Mouse (Mus musculus) WW6 (cell line): ENCODE measurements around the gene Fam196b.

Experiments
- DNase-seq: peaks from one replicate; pipeline ENCODE4 v3.0.0-alpha.2; 2013; ENCODE audit warnings: low read depth, low spot score

Fam196b gene

DNA sequence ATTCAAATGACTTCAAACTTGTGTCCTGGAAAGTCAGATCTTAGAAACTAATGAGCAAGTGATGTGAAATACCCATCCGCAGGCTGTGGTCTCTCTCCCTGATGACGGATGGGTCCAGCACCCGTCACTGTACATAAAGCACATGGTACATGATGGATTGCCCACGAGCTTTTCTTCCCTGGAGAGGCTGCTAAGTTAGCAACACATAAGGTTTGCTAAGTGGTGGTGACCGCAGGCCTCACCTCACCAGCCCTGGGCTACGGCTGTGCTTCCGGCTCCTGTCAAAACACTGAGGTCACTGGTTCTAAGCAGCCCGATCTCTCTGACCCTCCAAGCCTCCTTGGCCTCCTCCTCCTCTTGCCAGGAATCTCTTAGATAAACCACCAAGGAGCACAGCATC lies 91.7 kb downstream of the Fam196b start:
- DNase-seq, result no peak

DNA sequence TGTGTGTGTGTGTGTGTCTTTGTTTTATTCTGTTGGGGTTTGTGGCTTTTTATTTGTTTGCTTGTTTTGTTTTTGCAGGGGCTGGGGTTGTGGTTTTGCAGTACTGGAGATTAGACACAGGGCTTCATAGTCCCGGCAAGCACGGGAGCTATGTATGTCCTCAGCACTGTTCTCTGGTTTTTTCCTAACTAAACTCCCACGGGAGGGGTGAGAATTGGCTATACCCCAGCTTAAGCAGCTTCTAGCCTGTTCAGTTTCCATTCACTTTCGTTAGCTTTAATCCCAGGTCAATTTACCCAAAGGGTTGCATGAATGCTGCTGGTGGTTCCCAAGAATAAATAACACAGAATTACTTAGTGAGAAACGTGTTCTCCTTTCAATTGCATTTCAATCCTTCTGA lies 92.2 kb downstream of the Fam196b start:
- no peak for DNase-seq

DNA sequence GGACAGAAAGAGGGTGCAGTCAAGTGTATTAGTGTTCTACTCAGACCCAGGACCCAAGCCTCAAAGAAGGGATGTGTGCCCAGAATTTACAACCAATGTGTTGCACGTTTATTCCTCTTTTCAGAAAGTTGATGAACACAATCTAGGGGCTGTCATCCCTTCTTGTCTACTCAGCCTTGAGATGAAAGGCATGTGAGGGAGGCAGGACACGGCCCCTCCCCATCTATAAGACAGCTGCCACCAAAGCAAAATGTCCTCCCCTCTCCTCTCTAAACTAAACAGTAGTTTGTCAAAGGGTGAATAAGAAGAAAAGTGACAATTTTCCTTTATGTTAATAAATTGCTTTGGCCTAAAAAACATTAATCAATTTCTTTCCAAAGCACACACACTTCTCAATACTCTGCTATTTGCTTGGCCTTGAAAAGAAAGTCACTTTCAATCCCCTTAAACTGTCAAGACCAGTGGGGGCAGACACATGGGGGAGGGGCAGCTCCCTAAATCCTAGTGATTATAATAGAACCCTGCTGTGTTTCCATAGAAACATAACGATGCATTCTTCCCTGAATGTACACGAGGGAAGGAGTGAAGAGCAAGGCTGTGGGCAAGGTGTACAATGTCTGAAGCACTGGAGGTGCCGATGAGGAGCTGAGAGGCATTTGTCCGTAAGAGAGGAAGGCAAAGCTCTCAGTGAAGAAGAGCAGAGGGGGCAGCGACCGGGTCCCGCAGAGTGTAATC lies 101.4 kb downstream of the Fam196b start:
- no peak for DNase-seq

DNA sequence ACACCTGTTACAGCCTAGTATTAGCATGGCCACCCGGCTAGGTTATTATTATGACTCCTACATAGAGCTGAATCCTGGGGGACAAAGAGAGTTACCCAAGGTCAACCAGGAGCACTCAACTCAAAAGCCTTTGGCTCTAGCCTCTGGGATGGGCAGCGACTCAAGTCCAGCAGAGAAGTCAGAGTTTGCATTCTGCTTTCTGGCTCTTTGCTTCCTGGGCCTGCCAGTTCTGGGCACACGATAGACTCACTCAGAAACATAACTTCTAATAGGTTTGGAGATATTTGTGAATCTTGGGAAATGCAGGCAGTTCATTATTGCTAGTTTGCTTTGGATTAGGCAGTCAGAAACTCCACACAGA lies 102.0 kb downstream of the Fam196b start:
- DNase-seq, result no peak

DNA sequence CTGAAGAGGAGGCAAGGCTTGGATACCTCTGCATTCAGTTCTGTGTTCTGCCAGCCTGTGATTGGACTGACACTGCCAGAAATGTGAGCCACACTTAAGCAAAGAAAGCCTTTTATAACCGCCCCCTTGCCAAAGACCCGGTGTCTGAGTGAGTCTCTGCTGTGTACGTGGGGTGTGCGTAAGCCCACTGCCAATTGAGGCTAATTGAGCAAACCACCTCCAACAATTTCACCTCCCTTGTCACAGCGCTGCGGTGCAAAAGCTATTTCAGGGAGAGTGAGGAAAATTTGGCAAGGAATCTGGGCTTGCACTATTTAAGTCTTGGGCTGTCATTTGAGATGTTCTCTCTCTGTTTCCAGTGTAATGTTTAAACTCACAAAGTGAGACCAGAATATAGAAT lies 106.4 kb downstream of the Fam196b start:
- DNase-seq, result no peak

DNA sequence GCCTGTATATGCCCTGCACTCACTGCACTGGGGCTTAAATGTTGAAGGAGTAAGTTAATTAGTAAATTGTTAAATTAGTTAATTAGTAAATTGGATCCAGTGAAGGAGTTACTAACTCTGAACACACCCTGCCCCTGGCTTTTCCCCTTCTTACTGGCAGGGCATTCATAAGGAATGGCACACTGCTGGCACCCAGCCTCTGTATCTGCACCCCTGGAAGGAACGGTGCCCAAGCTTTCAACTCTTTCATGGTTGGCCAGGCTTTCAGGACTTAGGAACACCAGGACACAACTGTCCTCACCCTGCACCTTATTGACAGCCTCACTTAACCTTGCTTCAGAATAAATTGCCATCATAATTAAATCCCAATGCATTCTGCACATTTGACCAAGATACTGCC lies 109.9 kb downstream of the Fam196b start:
- DNase-seq, result no peak

DNA sequence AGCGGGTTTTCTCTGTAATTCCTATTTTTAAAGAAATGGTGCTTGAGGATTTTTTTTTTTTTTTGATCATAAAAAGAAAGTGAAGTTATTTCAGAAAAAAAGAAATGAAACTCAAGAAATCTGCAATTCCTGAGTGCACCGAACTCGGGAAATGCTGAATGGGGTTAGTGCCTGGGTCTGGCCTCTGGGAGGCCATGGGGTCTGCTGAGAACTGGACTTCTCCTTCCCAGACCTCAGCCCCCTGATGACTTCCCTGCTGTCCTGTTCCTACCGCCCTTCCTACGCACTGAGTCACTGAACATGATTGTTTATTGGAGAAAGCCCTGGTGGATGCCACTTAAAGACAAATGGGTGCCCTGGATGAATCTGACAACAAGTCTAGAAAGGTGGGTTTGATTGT lies 112.6 kb downstream of the Fam196b start:
- DNase-seq, result no peak

DNA sequence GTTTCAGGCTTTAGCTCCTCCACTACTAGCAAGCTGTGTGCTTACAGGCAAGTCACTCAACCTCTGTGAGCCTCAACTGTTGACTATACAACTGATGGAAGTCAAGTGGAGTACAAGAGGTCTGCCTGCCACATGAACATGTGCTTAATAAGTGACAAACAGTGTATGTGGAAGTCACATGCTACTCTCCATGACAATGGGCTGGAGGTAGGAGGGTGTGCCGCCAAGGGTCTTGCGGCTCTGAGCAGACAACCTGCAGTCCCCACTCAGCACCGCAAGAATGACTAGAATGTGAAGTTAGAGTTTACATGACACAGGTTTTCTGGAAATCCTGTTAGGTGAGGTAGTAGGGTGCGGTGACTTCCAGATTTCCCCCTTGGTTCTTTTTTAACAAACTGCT lies 116.3 kb downstream of the Fam196b start:
- peak; percentile 29 for DNase-seq

DNA sequence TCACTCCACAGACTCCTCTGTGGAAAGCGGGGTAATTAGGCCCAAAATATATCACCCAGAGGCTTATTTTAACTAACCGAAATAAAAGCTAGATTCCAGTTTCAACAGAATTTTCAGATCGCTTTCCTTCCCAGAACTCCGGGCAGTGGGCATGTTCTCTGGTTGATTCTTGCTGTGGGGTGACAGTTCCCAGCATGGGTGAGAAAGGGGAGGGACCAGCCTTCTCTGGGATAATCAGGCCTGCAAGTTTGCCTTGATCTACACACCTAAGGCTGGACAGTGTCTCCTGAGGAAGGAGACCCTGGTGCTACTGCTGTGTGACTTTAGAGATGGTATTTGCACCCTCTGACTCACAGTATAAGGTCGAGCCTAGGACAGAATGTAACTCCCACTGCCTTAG lies 116.7 kb downstream of the Fam196b start:
- no peak for DNase-seq

DNA sequence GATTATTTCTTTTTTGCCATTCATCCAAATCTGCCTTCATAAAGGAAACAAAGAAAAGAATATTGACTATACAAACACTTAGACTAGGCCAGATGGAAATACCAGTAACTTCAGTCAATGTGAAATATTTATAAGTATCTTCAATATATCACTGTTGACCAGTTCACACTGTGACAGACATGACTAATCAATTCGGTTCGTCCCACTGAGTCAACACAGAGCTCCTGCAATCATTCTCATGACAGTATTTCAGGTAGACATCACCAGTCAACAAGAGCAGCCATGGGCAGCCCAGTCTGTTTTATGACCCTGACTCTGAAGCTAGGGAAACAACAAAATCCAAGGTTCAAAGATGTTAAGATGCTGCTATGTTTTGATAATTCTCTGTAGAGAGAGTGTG lies 117.4 kb downstream of the Fam196b start:
- no peak for DNase-seq

DNA sequence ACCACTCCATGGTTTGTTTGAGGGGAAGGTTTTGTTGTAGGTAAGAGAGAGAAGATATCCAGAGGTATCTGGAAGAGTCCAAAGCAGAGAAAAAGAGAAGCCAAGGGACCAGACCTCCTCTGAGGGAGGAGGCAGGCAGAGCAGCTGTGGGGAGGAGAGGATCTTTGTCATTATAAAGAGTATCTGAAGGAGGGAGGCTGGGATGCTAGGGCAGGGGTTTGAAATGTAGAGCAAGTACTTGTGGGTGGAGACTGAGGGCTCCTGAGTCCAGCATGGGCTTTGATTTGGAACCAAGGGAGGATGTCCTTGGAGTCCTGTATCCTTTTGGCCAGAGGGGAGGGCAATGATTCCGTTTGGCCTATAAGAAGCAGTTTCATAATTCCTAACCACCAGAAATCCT lies 122.8 kb downstream of the Fam196b start:
- DNase-seq, result no peak

DNA sequence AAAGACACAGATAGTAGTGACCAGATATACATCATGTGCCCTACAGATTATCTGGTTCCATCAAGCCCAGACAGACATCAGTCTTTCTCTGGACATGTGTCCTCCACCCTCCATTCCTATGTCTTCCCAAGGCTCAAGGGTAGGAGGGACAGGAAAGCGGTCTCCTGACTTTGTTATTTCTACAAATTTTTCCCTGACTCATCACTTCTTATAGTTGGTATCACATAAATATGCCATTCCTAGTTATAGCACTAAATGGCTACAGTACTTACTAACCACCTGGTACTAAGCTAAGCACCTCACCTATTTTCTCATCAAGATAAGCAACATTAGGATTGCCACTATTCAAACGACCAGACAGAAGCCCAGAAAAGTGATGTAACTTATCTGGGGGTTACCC lies 123.8 kb downstream of the Fam196b start:
- no peak for DNase-seq

DNA sequence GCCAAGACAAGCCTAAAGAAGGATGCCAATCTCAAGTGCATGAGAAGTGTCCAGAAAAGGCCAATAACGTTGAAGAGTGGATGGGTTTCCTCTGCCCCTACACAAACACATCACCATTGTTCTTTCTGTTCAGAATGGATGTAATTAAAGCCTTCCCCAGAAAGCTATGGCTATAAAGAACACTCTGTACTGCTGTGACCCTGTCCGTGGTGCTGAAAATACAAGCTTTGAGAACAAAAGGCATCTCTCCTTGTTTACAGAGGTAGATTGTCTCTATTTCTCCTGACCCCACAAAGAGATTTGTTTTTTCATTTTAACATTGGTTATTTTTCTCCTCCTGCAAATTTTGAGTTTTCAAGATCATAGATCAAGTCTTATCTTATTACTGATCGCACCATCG lies 133.3 kb downstream of the Fam196b start:
- DNase-seq, result peak; percentile 43

DNA sequence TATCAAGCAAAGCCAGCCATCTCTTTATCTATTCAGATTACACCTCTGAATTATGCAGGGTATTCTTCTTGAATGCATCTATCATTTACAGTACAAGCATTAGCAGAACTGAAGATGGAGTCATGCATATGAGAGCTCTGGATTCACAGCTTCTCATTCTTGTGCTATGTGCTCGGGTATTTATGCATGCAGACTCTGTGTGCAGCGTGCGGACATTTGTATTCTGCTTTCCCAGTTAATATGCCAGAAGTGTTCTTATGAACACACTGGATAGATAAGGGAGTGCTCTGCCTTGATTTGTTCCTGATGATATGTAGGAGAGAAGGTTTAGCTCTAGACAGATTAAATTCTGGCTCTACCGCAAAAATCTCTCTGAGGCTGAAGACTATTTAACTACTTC lies 135.3 kb downstream of the Fam196b start:
- no peak for DNase-seq

DNA sequence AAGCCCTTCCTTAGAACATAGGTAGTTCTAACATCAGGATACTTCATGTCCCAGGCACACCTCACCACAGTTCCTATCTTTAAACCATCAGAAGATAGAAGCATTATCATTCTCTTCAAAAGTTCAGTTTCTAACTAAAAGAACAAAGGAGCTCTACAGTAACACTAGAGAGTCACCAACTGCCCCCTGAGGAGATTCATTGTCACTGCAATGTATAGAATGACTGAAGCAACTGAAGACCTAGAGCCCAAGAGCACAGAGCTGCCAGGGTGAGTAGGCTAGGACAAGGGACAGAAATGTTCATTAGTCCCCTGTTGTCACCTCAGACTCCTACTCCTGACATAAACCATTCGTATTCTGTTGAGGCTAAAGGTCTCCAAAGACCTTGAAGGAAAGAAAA lies 152.4 kb downstream of the Fam196b start:
- no peak for DNase-seq

DNA sequence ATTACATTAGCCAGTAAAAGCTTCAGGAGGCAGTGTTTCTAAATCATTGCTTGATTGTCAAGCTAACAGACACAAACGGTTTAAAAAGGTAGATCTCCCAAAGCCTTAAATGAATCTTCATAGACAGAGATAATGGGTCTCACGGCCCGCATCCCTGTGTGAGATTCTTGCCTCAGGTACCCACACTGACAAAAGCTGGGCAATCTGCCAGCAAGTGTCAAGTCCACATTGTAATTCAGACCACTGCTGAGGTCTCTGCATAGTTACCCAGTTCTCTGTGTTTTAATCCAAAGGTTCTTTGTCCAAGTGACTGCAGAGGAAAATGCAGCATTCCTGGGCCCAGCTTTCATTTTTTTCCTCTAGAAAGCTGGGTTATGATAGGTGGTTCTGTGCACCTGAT lies 153.9 kb downstream of the Fam196b start:
- DNase-seq, result no peak

DNA sequence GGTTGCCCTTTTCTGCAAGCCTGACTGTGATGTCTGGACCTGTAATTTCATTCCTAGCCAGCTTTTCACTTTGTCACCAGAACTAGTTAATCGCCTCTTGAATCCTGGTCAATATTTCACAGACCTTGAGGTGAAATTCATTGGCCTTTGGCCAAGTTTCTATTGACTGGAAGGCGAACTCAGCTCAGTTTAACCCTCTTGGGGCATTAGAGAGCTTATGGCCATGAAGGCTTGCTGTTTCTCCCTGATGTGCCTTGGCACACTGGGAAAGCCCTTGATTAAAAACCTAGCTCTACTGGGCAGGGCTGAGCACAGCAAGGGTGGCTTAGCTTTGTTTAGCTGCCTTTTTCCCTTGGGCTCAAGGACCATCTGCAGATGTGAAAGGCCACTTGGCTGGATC lies 155.2 kb downstream of the Fam196b start:
- DNase-seq, result no peak
